Mouse (Mus musculus) c-Kit-negative CD71-positive TER-119-positive erythroid progenitor cells, embryonic 14.5 days (primary cell): ENCODE results near the gene Dip2c.

Experiments used
- DNase-seq: peaks from one replicate; pipeline ENCODE4 v3.0.0-alpha.2; 2013; ENCODE audit warnings: low read depth, low spot score

Gene Dip2c

GRCm38 (mm10) chr13:9276322-9276855, at the start of gene Dip2c:
Dip2c (plus strand) TSS chr13:9276528.
- DNase-seq: no peak

DNA sequence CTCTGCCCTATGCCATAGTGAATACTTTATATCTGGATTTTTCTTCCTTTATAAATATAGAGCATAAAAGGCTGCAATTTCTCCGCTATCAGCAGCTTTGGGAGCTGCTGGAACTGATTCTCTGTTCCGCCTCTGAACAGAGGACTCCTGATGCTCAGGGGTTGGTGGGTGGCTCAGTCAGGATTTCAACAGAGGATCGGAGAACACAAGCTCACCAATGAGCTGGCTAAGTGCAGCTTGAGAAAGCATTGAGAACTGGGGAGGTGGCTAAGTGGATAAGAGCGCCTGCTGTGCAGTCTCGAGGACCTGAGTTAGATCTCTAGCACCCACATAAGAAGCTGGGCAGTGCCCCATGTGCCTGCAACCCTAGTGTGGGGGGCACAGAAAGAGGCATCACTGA, 49.2 kb upstream of the Dip2c start:
- DNase-seq: no peak

DNA sequence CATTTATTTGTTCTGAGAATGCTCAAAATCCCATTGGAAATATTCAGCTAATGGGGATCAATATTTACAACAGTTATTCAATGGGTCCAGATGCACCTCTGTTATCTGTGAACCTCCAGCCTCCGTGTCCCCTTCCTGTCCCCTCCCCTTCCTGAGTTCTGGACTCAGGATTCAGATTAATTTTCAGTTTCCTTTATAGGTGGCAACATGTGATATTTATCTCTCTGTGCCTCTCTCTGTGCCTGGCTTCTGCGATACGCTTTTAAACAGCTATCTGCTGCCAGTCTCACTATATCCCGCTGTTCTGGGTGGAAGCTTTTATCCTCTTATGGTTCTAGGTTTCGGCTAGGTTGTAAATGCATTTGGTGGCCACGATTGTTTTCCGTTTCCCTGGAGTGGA, 38.8 kb upstream of the Dip2c start:
- DNase-seq: no peak

- no peak for DNase-seq
These were observed 37.2 kb upstream of the Dip2c start for GRCm38 (mm10) chr13:9239127-9239526.

- no peak for DNase-seq
These were observed 36.6 kb upstream of the Dip2c start for GRCm38 (mm10) chr13:9239631-9240236.

DNA sequence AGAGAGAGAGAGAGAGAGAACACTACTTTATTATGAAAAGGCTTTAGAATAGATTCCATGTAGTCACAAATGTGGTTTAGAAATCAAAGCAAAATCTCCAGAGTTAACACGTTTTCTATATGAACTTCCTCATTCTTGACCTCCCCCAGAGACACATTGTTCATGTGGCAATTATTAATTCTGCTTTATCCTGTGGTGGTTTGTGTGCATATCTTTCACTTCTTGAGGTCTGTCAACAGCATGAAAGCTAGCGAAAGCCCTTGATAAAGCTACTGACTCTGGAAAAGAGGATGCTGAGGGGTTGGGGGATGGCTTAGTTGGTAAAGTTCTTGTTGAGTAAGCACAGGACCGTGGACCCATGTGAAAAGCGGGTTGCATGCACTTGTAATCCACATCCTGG, 14.6 kb upstream of the Dip2c start:
- no peak for DNase-seq

DNA sequence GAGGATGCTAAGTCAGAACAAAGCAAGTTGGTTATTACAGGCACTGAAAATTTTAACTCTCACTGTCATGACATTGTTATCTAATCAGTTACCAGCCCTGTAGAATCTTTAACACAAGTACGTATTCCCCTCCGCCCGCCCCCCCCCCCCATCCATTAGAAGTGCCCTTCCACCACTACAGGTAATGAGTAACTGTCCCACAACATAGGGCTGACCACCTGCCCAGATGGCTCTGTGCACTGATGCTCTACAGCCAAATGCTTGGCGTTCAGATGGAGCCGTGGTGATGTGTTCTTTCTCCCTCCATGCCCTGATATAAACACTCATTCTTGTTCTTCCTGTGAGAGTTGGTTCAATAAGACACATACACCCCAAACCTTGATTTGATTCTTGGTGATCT, 10.8 kb upstream of the Dip2c start:
- no peak for DNase-seq

DNA sequence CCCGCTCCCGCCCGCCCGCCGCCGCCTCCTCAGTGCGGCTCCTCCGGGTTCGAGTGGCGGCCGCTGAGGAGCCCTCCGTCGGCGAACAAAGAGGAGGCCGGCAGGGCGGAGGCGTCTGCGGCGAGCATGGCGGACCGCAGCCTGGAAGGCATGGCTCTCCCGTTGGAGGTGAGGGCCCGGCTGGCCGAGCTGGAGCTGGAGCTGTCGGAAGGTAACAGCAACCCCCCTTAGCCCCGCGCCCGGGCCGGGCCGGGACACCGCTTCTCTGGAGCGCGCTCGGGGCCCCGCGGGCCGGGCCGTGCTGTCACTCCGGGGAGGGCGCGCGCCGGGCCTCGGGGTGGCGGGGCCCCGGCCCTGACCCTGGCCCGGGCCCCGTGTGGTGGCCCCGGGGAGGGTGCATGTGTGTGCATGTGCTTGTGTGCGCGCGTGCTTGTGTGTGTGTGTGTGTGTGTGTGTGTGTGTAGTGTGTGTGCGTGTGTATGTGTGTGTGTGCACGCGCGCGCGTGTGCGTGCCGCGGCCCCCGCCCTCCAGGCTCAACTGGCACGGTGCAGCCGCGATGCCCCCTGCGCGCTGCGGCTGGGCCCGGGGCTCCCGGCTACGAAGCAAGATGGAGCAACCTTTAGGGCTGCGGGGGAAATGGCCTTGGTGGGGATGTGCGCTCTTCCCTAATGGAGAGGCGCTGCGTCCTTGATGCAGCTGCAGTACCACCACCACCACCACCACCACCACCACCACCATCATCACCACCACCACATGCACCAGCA, 710 bp downstream of the Dip2c start:
- no peak for DNase-seq

- DNase-seq: no peak
These were observed 1.3 kb downstream of the Dip2c start for GRCm38 (mm10) chr13:9277621-9277960.

DNA sequence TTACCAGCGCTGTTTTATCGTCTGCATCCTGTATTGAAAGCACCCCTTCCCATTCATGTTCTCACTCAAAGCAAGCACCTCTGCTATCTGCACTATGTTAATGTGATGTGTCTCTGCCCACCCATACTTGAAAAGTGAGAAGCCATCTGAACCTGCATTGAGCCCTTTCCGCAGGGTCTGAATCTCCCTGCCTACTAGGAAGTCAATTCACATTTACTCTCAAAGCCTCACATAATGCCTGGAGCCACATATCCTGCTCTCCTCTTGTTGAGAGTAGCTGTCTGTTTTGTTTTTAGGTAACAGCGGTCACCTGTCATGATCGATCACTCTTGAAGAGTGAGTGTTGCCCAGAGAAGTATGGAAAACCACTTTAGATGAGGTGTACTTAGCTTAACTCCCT, 2.3 kb downstream of the Dip2c start:
- no peak for DNase-seq

DNA sequence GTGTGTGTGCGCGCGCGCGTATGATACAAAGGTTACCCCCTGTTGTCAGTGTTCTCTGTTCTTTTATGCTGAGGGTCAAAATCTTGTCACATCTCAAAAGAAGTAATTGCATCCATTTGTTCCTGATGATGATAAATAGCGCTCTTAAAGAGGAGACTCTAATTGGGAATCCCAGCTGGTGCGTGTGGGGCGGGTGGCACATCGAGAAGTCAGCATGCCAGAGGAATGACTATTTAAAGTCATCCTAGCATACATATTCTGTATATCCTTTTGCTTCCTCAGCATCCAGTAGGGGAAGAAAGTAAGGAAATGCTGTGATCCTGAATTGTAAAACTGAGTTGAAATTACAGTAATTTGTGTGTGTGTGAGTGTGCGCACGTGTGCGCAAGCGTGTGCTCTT, 6.7 kb downstream of the Dip2c start:
- DNase-seq: no peak

DNA sequence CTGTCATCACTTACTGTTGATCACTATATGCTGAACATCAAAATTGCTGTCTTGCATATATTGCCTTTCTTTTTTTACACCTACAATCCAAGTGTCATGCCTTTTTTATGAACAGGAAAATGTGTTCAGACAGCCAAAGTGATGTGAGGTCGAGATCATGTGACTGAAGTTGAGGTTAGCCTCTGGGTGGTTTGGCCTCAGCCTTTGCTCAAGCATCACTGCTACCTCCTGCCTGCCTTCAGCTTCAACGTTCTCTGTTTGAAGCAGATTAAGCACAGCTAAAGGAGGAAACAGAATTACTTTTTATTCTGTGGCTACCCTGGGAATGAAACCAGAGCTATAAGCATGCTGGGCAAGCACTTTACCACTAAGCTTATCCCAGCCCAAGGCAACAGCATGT, 13.6 kb downstream of the Dip2c start:
- no peak for DNase-seq

DNA sequence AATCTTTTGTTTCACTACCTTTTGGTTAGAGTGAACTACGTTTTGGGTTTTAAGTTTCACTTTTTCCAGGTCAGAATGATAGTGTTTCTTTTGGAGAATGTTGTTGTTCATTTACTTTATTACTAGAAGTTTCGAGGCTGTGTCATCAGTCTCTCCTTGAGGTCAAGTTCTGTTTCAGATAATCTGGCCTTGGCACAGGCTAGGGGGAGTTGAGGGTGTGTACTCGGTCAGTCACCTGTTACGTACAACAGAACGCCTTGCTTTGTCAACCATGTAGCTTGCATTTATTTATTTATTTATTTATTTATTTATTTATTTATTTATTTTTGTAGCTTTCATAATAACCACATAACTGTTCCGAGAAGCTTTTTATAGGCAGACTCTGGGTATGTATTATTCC, 20.0 kb downstream of the Dip2c start:
- DNase-seq: no peak

- DNase-seq: no peak
These were observed 20.9 kb downstream of the Dip2c start for GRCm38 (mm10) chr13:9297266-9297665.

DNA sequence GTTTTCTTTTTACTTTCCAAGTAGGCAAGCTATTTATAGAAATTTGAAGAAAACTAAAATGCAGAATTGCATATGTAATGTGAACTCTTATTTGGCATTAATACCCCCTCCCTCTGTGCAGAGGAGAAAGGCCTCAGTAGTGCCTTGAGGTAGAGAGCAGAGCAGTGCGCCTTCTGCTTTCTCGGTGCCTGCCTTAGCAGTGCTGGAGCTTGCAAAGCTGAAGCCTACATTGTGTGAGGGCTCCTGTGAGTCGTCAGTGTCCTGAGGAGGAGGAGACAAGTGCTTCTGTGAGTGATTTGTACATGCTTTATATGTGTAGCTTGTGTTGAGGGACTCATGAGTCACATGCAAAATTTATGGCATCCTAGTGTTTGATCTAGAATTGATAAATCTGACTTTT, 21.4 kb downstream of the Dip2c start:
- no peak for DNase-seq

- no peak for DNase-seq
These were observed 23.3 kb downstream of the Dip2c start for GRCm38 (mm10) chr13:9299657-9300056.

DNA sequence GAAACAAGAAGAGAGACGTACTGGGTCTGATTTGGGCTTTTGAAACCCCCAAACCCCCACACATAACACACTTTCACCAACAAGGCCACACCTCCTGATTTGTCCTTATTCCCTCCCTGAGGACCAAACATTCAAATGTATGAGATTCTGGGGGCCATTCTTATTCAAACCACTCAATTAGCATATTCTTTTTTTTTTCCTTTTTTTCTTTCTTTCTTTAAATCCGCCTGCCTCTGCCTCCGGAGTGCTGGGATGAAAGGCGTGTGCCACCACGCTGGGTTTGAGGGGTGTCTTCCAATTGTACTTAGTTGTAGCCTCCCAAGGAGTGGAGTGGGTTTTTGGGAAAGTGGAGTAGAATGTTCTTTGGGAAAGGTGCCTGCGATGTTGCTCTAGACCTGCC, 32.5 kb downstream of the Dip2c start:
- no peak for DNase-seq

GRCm38 (mm10) chr13:9310806-9311205, 34.5 kb downstream of the Dip2c start:
- DNase-seq: no peak

DNA sequence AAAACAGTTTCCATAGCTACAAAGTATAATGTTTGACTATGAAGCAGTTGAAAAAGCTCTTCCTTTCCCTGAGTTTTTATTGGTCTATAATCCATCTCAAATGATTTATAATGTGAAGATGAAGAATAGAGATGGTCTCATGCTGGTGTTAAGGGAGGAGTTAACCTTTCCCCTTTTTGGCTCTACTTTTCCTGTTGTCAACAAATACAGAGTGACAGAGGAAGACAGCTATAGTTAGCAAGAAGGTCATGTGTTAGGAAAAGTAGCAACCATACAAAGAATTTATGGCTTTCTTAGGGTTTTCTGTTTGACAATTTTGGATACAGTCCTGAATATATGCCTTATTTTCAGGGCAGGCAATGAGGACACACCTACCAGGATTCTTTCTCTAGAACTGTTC, 36.6 kb downstream of the Dip2c start:
- no peak for DNase-seq

GRCm38 (mm10) chr13:9314099-9314712, 37.9 kb downstream of the Dip2c start:
- no peak for DNase-seq

GRCm38 (mm10) chr13:9314713-9315112, 38.4 kb downstream of the Dip2c start:
- no peak for DNase-seq

DNA sequence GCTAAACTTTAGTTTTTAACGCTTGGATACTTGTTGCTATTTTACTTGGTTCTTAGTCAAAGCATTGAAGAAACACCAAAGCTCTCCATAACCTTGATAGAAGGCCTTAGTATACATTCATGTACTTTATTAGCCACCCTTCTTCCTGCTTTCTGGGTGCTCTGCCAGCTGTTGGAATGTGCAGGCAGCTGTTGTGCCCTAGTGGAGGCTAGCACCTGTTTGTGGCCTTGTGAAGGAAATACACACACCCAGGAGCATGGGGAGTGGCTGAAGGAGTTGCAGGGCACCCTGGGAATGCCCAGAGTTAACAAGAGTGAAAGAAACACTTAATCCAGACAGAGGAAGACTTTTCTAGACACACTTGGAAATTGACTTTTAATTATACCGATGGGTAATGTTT, 43.4 kb downstream of the Dip2c start:
- DNase-seq: no peak

- DNase-seq: no peak
These were observed 48.9 kb downstream of the Dip2c start for GRCm38 (mm10) chr13:9325262-9325661.
